Mouse (Mus musculus): ENCODE measurements around the gene Tbc1d22a. TPM values are rescaled to one million over a fixed set of nuclear protein-coding genes. Genes with fewer than 3 reads are reported as not detected.

Tbc1d22a gene
- polyA plus RNA-seq, 1 experiment from 2014 or later = 12.4 TPM

- Histone ChIP-seq H3K9me3 (no peaks in the 10 kb centered on the region), H3K27ac (no peak overlapping the region), H3K27me3 (no peaks in the 10 kb centered on the region), H3K4me2 (no peak overlapping the region), H3K9ac (no peak overlapping the region), H3K4me3 (no peak overlapping the region), H3K36me3 (no peaks in the 10 kb centered on the region), H3K4me1 (no peaks in the 10 kb centered on the region)
- WGBS = 94% methylated on average over 2 of the region's 2 CpGs
- ATAC-seq (ENCODE audit: insufficient number of reproducible peaks, low FRiP score, low TSS enrichment, low read depth) = no peak
Observed at GRCm38 (mm10) chr15:86449794-86450193, 235.5 kb downstream of the Tbc1d22a start.

- Histone ChIP-seq H3K4me1 (peaks cover 4% of the 10 kb centered on the region; the same call in 1 of the 2 replicates), H3K27ac (no peak overlapping the region), H3K9ac (no peak overlapping the region), H3K4me2 (no peak overlapping the region), H3K9me3 (no peaks in the 10 kb centered on the region), H3K27me3 (no peaks in the 10 kb centered on the region), H3K36me3 (no peaks in the 10 kb centered on the region), H3K4me3 (no peak overlapping the region)
- no peak for ATAC-seq (ENCODE audit: insufficient number of reproducible peaks, low FRiP score, low TSS enrichment, low read depth)
- 76% methylated on average over 3 of the region's 3 CpGs for WGBS
Observed at GRCm38 (mm10) chr15:86459413-86459812, 245.2 kb downstream of the Tbc1d22a start.

- Histone ChIP-seq H3K4me3 (no peak overlapping the region), H3K4me1 (peaks cover 4% of the 10 kb centered on the region; the same call in 1 of the 2 replicates), H3K9ac (no peak overlapping the region), H3K36me3 (no peaks in the 10 kb centered on the region), H3K9me3 (no peaks in the 10 kb centered on the region), H3K4me2 (no peak overlapping the region), H3K27ac (no peak overlapping the region), H3K27me3 (no peaks in the 10 kb centered on the region)
- no peak for ATAC-seq (ENCODE audit: insufficient number of reproducible peaks, low FRiP score, low TSS enrichment, low read depth)
- 60% methylated on average over 8 of the region's 8 CpGs for WGBS
Observed at GRCm38 (mm10) chr15:86462636-86463035, 248.4 kb downstream of the Tbc1d22a start.

GRCm38 (mm10) chr15:86468082-86468481 is 253.8 kb downstream of the Tbc1d22a start:
- no peak overlapping the region for H3K4me2 ChIP-seq
- ATAC-seq (ENCODE audit: insufficient number of reproducible peaks, low FRiP score, low TSS enrichment, low read depth) = no peak
- no peak overlapping the region for H3K9ac ChIP-seq

GRCm38 (mm10) chr15:86471136-86471535 is 256.9 kb downstream of the Tbc1d22a start:
- H3K27me3 ChIP-seq = no peaks in the 10 kb centered on the region
- H3K9me3 ChIP-seq = no peaks in the 10 kb centered on the region; the same call in 1 of the 2 replicates
- peaks cover 8% of the 10 kb centered on the region for H3K4me1 ChIP-seq
- no peak for ATAC-seq (ENCODE audit: insufficient number of reproducible peaks, low FRiP score, low TSS enrichment, low read depth)
- WGBS = 74% methylated on average over 7 of the region's 7 CpGs
- H3K4me2 ChIP-seq = no peak overlapping the region
- H3K27ac ChIP-seq = no peak overlapping the region
- no peak overlapping the region for H3K4me3 ChIP-seq
- no peaks in the 10 kb centered on the region for H3K36me3 ChIP-seq
- no peak overlapping the region for H3K9ac ChIP-seq

More at GRCm38 (mm10) chr15:86468082-86468481, 253.8 kb downstream of the Tbc1d22a start:
- Histone ChIP-seq H3K27me3 (no peaks in the 10 kb centered on the region), H3K27ac (no peak overlapping the region), H3K4me1 (peaks cover 4% of the 10 kb centered on the region; the same call in 1 of the 2 replicates), H3K36me3 (no peaks in the 10 kb centered on the region), H3K9me3 (no peaks in the 10 kb centered on the region; the same call in 1 of the 2 replicates), H3K4me3 (no peak overlapping the region)

GRCm38 (mm10) chr15:86473473-86473872 is 259.2 kb downstream of the Tbc1d22a start:
- WGBS = 33% methylated on average over 11 of the region's 11 CpGs
- ATAC-seq (ENCODE audit: insufficient number of reproducible peaks, low FRiP score, low TSS enrichment, low read depth) = no peak
- H3K27ac ChIP-seq = no peak overlapping the region

GRCm38 (mm10) chr15:86474951-86475350 is 260.7 kb downstream of the Tbc1d22a start:
- 58% methylated on average over 5 of the region's 5 CpGs for WGBS
- Histone ChIP-seq H3K9ac (no peak overlapping the region), H3K27ac (no peak overlapping the region), H3K36me3 (no peaks in the 10 kb centered on the region), H3K4me1 (peaks cover 39% of the 10 kb centered on the region), H3K4me3 (no peak overlapping the region), H3K4me2 (no peak overlapping the region), H3K27me3 (no peaks in the 10 kb centered on the region), H3K9me3 (no peaks in the 10 kb centered on the region)
- ATAC-seq (ENCODE audit: insufficient number of reproducible peaks, low FRiP score, low TSS enrichment, low read depth) = no peak

More at GRCm38 (mm10) chr15:86473473-86473872, 259.2 kb downstream of the Tbc1d22a start:
- Histone ChIP-seq H3K4me3 (no peak overlapping the region), H3K4me2 (no peak overlapping the region), H3K4me1 (peaks cover 29% of the 10 kb centered on the region), H3K9me3 (no peaks in the 10 kb centered on the region), H3K9ac (no peak overlapping the region), H3K27me3 (no peaks in the 10 kb centered on the region), H3K36me3 (no peaks in the 10 kb centered on the region)

GRCm38 (mm10) chr15:86476483-86476882 is 262.2 kb downstream of the Tbc1d22a start:
- Histone ChIP-seq H3K4me2 (no peak overlapping the region), H3K9ac (no peak overlapping the region), H3K27ac (no peak overlapping the region), H3K9me3 (no peaks in the 10 kb centered on the region), H3K4me3 (no peak overlapping the region), H3K27me3 (no peaks in the 10 kb centered on the region), H3K4me1 (peaks cover 43% of the 10 kb centered on the region), H3K36me3 (no peaks in the 10 kb centered on the region)
- no peak for ATAC-seq (ENCODE audit: insufficient number of reproducible peaks, low FRiP score, low TSS enrichment, low read depth)
- 64% methylated on average over 6 of the region's 6 CpGs for WGBS

- no peak overlapping the region for H3K27ac ChIP-seq
- 27% methylated on average over 6 of the region's 6 CpGs for WGBS
- ATAC-seq (ENCODE audit: insufficient number of reproducible peaks, low FRiP score, low TSS enrichment, low read depth) = no peak
Observed at GRCm38 (mm10) chr15:86477032-86477431, 262.8 kb downstream of the Tbc1d22a start.

GRCm38 (mm10) chr15:86477471-86477992 is 263.3 kb downstream of the Tbc1d22a start:
- no peaks in the 10 kb centered on the region for H3K36me3 ChIP-seq
- peaks cover 41% of the 10 kb centered on the region for H3K4me1 ChIP-seq
- H3K9me3 ChIP-seq = no peaks in the 10 kb centered on the region
- H3K27me3 ChIP-seq = no peaks in the 10 kb centered on the region
- H3K4me2 ChIP-seq = no peak overlapping the region
- no peak overlapping the region for H3K27ac ChIP-seq
- no peak overlapping the region for H3K4me3 ChIP-seq
- H3K9ac ChIP-seq = no peak overlapping the region
- ATAC-seq (ENCODE audit: insufficient number of reproducible peaks, low FRiP score, low TSS enrichment, low read depth) = no peak

More at GRCm38 (mm10) chr15:86477032-86477431, 262.8 kb downstream of the Tbc1d22a start:
- Histone ChIP-seq H3K36me3 (no peaks in the 10 kb centered on the region), H3K4me1 (peaks cover 43% of the 10 kb centered on the region), H3K9ac (no peak overlapping the region), H3K4me2 (no peak overlapping the region), H3K9me3 (no peaks in the 10 kb centered on the region), H3K27me3 (no peaks in the 10 kb centered on the region), H3K4me3 (no peak overlapping the region)

GRCm38 (mm10) chr15:86478685-86479502 is 264.6 kb downstream of the Tbc1d22a start:
- H3K4me2 ChIP-seq = no peak overlapping the region
- peak overlapping the region; percentile 27; the same call in 1 of the 2 replicates for H3K27ac ChIP-seq
- no peak overlapping the region for H3K9ac ChIP-seq
- H3K9me3 ChIP-seq = no peaks in the 10 kb centered on the region
- ATAC-seq (ENCODE audit: insufficient number of reproducible peaks, low FRiP score, low TSS enrichment, low read depth) = no peak
- WGBS = 46% methylated on average over 13 of the region's 13 CpGs
- peaks cover 35% of the 10 kb centered on the region for H3K4me1 ChIP-seq
- no peaks in the 10 kb centered on the region for H3K27me3 ChIP-seq
- no peak overlapping the region for H3K4me3 ChIP-seq
- H3K36me3 ChIP-seq = no peaks in the 10 kb centered on the region

GRCm38 (mm10) chr15:86482362-86482761 is 268.1 kb downstream of the Tbc1d22a start:
- H3K4me2 ChIP-seq = no peak overlapping the region
- no peak for ATAC-seq (ENCODE audit: insufficient number of reproducible peaks, low FRiP score, low TSS enrichment, low read depth)
- no peak overlapping the region for H3K4me3 ChIP-seq
- peaks cover 37% of the 10 kb centered on the region for H3K4me1 ChIP-seq
- H3K36me3 ChIP-seq = no peaks in the 10 kb centered on the region
- no peak overlapping the region for H3K9ac ChIP-seq
- H3K27me3 ChIP-seq = no peaks in the 10 kb centered on the region
- WGBS = 84% methylated on average over 5 of the region's 5 CpGs
- H3K27ac ChIP-seq = no peak overlapping the region
- no peaks in the 10 kb centered on the region for H3K9me3 ChIP-seq

All from limb, embryonic 15.5 days (tissue).